Mouse (Mus musculus): ENCODE results near the gene Cyp2d10.
"Not testable (repeated sequence)": the region's sequence is repeated elsewhere in the genome, so short reads cannot be mapped to it uniquely, and the experiment has no call there.

Gene Cyp2d10

DNA sequence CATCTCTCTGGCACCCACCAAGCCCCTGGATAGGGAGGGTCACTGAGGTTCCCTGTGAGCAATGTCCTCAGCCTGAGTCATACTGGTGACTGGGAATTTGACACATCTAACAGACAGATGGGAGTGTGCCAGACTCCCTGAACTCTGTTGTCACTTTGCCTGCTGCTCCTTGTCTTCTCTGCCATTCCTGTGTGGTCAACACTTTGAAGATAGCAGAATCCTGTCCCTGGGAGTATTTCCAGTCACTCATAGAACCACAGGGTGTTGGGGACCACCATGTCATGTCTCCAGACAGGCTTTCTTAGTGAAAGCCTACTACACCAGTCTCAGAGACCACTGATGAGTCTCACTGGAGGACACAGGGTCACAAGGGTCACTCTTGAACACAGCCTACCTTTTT lies 4.9 kb downstream of the Cyp2d10 start:
- in situ Hi-C loops (cut with MboI; ENCODE audit: low sequenced_read_pairs) = no loop called here

DNA sequence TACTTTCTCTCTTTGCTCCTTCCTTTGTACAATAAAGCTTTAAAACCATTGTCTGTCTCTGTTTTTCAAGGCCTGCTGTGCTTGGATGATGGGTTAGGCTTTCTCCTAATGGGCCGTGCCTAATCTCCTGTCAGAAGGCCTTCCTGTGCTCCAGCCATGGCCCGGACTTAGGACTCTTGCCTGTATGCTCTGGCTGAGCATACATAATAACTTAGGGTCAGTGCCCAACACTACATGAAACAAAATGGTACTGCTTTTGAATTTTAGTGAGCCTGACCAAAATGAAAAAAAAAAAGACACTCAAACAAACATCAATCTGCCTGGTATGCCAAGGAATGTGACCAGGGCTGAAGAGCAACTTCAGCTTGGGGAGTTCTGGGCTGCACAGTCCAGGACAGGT lies 5.5 kb downstream of the Cyp2d10 start:
- in situ Hi-C loops (cut with MboI; ENCODE audit: low sequenced_read_pairs) = no loop called here

DNA sequence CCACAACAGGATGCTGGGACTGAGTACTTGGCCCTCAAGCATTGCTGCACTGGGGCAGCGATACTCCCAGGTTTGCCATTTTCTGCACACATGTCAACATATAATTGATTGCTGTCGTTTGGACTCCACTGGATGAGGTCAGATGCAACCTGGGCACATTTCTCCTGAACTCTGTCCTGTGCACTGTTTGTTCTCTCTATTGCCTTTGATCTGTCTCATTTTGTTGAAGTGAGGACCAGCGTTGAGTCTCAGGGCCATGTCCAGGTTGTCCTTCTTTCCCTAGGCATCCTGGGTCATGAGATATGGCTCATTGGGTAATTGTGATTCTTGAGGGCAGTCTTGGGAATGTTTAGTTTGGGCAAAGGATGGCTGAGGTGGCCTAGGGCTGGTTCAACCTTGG lies 11.0 kb downstream of the Cyp2d10 start:
- in situ Hi-C loops (cut with MboI; ENCODE audit: low sequenced_read_pairs) = not testable (repeated sequence)

GRCm38 (mm10) chr15:82393922-82394321 lies 13.1 kb downstream of the Cyp2d10 start, which contains the start of gene Cyp2d11:
Gene Cyp2d11 (minus strand): TSS chr15:82394022.
- in situ Hi-C loops (cut with MboI; ENCODE audit: low sequenced_read_pairs) = not testable (repeated sequence)

GRCm38 (mm10) chr15:82389916-82390315 lies 17.1 kb downstream of the Cyp2d10 start:
- in situ Hi-C loops (cut with MboI; ENCODE audit: low sequenced_read_pairs) = not testable (repeated sequence)

DNA sequence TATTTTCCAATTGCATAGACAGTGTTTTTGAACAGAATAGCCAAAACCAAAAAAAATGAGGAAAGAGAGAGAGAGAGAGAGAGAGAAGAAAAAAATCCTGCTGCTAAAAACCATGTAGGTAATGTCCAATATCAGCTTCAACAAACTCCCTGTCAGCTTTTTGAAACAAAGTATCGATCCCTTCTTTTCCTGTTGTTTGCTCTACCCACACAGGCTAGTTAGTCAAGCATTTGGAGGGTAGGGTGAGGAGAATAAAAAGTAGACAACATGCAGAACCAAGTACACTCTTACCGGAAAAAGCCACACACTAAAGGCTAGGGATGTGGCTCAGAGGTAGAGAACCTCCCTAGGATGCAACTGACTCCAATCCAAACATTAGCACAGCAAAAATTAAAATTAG lies 21.3 kb downstream of the Cyp2d10 start:
- in situ Hi-C loops (cut with MboI; ENCODE audit: low sequenced_read_pairs) = no loop called here

DNA sequence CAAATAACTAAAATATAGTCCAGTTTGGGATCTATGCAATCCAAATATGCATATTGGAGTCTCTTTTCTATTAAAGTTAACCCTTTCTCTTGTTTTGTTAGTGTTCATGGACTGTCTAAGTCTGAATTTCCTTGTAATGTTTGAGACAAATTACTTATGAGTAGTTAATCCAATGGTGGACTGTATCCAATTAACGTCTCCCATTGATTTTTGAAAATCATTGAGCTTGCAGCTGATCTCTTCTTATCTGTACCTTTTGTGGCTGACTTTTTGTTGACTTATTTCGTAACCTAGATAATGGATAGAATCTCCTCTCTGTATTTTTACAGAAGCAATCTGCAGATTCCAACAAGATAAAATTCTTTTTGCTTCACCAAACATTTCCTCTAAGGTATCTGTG lies 24.6 kb downstream of the Cyp2d10 start:
- in situ Hi-C loops (cut with MboI; ENCODE audit: low sequenced_read_pairs) = no loop called here

GRCm38 (mm10) chr15:82380714-82381062 lies 26.3 kb downstream of the Cyp2d10 start:
- in situ Hi-C loops (cut with MboI; ENCODE audit: low sequenced_read_pairs) = no loop called here

DNA sequence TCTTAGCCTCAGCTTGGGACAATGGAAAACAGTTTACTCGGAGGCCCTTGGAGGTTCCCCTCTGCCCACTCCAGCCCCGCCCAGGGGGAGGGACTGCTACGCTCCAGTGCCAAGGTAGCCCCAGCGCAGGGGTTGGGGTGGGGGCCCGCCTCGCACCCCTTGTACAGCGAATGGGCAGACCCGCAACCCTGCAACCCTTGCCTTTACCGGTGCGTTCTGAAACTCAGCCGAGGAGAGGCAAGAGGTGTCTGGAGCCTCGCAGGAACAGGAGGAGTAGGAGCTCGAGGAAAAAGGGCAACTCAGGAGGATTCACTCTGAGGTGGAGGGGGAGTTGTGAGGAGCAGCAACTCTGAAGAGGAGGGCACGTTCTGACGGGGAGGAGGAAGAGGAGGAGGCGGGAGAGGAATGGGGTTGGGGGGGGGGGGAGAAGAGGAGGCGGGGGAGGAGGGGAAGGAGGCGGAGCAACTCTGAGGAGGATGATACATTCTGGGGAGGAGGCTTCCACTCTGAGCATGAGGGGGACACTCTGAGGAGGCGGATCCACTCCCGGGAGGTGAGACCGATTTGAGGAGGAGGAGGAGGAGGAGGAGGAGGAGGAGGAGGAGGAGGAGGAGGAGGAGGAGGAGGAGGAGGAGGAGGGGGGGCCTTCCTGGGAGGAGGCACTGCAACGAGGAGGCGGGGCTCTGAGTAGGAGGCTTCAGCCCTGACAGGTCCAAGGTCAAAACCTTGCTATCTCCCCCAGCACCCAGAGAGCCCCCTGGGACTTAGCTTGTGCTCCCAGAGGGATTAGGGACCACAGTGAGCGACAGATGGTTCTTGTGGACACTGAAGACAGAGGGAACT lies 26.9 kb downstream of the Cyp2d10 start, which contains the start of gene Cyp2d22:
Cyp2d22 (minus strand) TSS at position 390 of the 843 bp plus-strand sequence.
- in situ Hi-C loops (cut with MboI; ENCODE audit: low sequenced_read_pairs) = no loop called here

GRCm38 (mm10) chr15:82379511-82379870 lies 27.5 kb downstream of the Cyp2d10 start:
- in situ Hi-C loops (cut with MboI; ENCODE audit: low sequenced_read_pairs) = no loop called here

DNA sequence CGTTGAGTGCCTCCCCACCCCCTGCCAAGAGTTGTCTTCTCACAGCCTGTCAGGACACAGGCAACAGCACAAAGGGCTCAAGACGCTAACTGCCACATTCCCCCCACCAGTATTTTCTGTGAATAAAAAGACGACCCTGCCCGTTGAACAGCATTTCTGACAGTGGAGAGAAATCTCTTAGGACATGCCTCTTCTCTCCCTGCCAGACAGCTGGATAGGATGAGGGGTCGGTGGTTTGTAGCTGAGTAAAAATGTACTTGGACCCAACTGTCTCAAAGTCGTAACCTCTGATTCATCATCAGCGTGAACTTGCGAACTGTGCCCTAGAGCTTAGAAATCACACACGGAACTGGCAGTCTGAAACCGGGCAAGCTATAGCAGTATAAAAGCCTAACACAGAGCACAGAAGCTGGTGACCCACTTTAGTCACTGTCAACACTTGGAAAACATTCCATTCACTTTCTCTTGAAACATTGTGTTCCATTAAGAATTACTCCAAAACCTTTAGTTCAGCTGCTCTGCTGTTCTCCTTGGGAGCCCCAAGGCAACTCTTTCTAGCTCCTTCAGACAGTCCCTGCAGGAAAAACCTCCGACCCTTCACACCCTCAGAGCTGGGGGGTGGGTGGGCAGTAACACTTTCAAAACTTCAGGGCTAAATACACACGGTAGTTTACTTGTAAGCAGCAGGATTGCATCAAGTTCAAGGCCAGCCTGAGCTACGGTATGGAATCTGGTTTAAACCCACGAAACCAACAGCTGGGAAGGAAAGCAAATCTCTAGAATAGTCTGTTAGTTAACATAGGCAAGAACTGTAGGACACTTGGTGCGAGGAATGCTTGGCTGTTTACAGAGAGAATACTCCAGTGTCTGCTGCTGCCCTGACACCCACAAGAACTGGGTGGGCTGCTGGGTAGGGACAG lies 28.5 kb downstream of the Cyp2d10 start:
- in situ Hi-C loops (cut with MboI; ENCODE audit: low sequenced_read_pairs) = no loop called here

GRCm38 (mm10) chr15:82377701-82378100 lies 29.3 kb downstream of the Cyp2d10 start:
- in situ Hi-C loops (cut with MboI; ENCODE audit: low sequenced_read_pairs) = no loop called here

- in situ Hi-C loops (cut with MboI; ENCODE audit: low sequenced_read_pairs) = no loop called here
Observed at GRCm38 (mm10) chr15:82376393-82377138, 30.4 kb downstream of the Cyp2d10 start.

DNA sequence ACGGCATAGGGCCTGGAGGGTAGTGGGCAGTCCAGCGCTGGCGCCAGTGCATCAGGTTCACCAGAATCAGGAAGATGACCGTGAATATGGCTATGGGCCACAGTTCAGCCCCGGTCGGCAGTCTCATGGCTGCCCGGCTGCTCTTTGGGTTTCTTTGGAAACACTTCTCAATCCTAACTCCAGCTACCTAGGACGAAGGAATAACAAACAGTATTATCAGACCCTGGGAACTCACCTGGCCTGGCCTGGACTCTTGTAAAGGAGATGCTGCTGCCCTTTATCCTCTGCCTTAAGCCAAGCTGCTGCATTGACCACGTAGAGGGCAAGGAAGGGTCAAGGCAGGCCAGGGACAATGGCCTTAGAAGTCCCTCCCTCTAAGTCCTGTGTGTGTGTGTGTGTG lies 31.1 kb downstream of the Cyp2d10 start:
- in situ Hi-C loops (cut with MboI; ENCODE audit: low sequenced_read_pairs) = no loop called here

- in situ Hi-C loops (cut with MboI; ENCODE audit: low sequenced_read_pairs) = no loop called here
Observed at GRCm38 (mm10) chr15:82374437-82374836, 32.6 kb downstream of the Cyp2d10 start.

DNA sequence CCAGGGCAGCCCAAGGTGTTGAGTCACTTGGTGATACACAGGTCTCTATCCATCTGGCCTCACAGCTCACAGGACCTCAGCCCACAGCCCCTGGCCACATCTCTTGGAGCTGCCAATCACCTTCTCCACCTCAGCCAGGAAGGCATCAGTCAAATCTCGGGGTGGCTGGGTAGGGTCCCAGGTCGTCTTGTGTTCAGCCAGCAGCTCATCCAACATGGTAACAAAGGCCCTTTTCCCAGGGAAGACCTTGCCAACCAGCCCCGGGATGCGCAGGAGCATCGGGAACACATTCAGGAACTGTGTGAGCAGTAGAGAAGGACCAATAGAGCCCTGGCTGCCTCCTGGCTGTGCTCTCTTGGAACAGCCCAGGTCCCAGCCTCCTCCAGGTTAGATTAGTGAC lies 34.0 kb downstream of the Cyp2d10 start:
- in situ Hi-C loops (cut with MboI; ENCODE audit: low sequenced_read_pairs) = no loop called here

DNA sequence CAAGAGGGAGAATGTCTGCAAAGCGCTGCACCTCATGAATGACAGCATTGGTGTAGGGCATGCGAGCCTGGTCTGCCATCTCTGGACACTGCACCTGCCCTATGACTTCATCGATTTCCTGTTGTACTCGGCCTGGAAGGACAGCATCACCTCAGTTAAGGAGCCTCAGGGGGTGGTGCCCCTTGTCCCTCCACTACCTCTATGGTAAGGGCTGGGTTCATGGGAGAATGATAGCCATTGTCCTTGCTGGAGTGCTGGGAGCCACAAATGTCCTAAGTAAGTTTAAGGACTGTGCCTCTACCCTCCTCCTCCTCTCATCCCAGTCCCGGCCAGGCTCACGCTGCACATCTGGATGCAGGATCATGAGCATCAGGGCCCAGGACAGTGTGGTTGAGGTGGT lies 34.5 kb downstream of the Cyp2d10 start:
- in situ Hi-C loops (cut with MboI; ENCODE audit: low sequenced_read_pairs) = no loop called here

DNA sequence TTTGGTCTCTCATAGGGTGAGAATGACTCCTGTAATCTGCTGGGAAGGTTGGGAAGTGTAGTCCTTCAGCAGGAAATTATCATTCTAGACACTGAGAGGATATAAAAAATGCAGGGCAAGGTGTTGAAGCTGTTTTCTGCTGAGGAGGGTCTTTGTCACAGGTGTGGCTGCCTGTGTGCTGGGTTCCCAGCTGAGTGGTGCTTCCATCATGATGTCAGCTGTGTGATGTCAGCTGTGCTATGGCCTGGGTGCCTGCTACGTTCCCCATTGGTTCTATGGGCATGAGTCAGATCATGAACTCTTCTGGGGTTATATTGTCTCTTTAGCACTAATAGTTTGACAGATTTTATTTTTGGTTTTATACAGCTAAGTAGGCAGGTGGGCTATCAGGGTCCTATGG lies 38.1 kb downstream of the Cyp2d10 start:
- in situ Hi-C loops (cut with MboI; ENCODE audit: low sequenced_read_pairs) = no loop called here

GRCm38 (mm10) chr15:82368146-82368545 lies 38.8 kb downstream of the Cyp2d10 start:
- in situ Hi-C loops (cut with MboI; ENCODE audit: low sequenced_read_pairs) = no loop called here

- in situ Hi-C loops (cut with MboI; ENCODE audit: low sequenced_read_pairs) = not testable (repeated sequence)
Observed at GRCm38 (mm10) chr15:82364561-82364960, 42.4 kb downstream of the Cyp2d10 start.

GRCm38 (mm10) chr15:82363801-82364200 lies 43.2 kb downstream of the Cyp2d10 start:
- in situ Hi-C loops (cut with MboI; ENCODE audit: low sequenced_read_pairs) = not testable (repeated sequence)
